Mouse (Mus musculus): ENCODE data around the gene 5730455P16Rik. TPM values are rescaled to one million over a fixed set of nuclear protein-coding genes. Genes with fewer than 3 reads are reported as not detected.

Gene 5730455P16Rik
- total and polyA plus RNA-seq, 3 experiments: 12.7 to 19.7 (median 15.0) TPM

DNA sequence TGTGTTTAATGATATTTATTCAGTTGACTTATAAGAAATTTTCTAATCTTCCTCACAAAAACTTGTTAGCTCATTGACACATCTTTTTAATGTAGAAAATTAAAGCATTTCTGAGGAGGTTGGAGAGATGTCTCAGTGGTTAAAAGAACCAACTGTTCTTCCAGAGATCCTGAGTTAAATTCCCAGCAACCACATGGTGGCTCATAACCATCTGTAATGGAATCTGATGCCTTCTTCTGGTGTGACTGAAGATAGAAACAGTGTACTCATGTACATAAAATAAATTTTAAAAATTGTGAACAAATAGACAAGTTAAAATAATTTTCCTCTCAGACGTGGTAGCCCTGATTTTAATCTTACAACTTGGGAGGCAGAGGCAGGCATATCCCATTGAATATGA is 12.1 kb upstream of the 5730455P16Rik start:
- no peak overlapping the region for H3K27ac ChIP-seq (ENCODE audit: insufficient read depth, low read depth)
- no peak overlapping the region for H3K4me3 ChIP-seq (replicated peaks in 1 of 3; ENCODE audit: low read depth in 2 of 3, low read length in 2 of 3, poor library complexity in 1 of 3)
- H3K27me3 ChIP-seq (replicated peaks): no peaks in the 10 kb centered on the region
- H3K4me1 ChIP-seq (ENCODE audit: control insufficient read depth in 1 of 2, insufficient read depth in 2 of 2): peaks cover 3 to 32% of the 10 kb centered on the region in 2 experiments; a peak in 3 of 4 replicates
- H3K9me3 ChIP-seq (replicated peaks; ENCODE audit: low read length): no peaks in the 10 kb centered on the region
- no peak overlapping the region for H3K9ac ChIP-seq (ENCODE audit: insufficient read depth, low read depth)
- no peak for TF ChIP-seq CHD2 (IDR thresholded peaks at IDR 0.05; ENCODE audit: low read length)
- no peak for TF ChIP-seq CTCF (conservative IDR thresholded peaks at IDR 0.05 in 1 of 2, IDR thresholded peaks at IDR 0.05 in 1 of 2; ENCODE audit: low read depth in 2 of 2, low read length in 2 of 2)
- TF ChIP-seq CHD1 (IDR thresholded peaks at IDR 0.05; ENCODE audit: low read depth, low read length): no peak
- no peak for TF ChIP-seq SMC3 (IDR thresholded peaks at IDR 0.05; ENCODE audit: low read depth, low read length)
- TF ChIP-seq GABPA (IDR thresholded peaks at IDR 0.05; ENCODE audit: insufficient replicate concordance, low read depth, low read length): no peak
- no peak for TF ChIP-seq UBTF (IDR thresholded peaks at IDR 0.05; ENCODE audit: low read depth, low read length)
- DNase-seq (ENCODE audit: extremely low read depth): no peak
- in situ Hi-C loops (cut with MboI; ENCODE audit: low pct_ligation_motif_present, low pct_unique_long_range_greater_than_20kb, low sequenced_read_pairs): no loop called here
- H3K36me3 ChIP-seq (replicated peaks in 1 of 2; ENCODE audit: control insufficient read depth in 1 of 2, insufficient read depth in 1 of 2, low read length in 1 of 2): peaks cover 51 to 94% of the 10 kb centered on the region in 2 experiments
- H3K4me2 ChIP-seq (ENCODE audit: insufficient read depth, low read depth, poor library complexity, severe bottlenecking): no peak overlapping the region
- H3K79me2 ChIP-seq (replicated peaks; ENCODE audit: control insufficient read depth, extremely low read depth, insufficient read depth, poor library complexity, severe bottlenecking): peaks cover 70% of the 10 kb centered on the region
- dilution Hi-C loops (cut with MboI; ENCODE audit: extremely low pct_ligation_motif_present, extremely low pct_unique_long_range_greater_than_20kb, low sequenced_read_pairs): no loop called here

DNA sequence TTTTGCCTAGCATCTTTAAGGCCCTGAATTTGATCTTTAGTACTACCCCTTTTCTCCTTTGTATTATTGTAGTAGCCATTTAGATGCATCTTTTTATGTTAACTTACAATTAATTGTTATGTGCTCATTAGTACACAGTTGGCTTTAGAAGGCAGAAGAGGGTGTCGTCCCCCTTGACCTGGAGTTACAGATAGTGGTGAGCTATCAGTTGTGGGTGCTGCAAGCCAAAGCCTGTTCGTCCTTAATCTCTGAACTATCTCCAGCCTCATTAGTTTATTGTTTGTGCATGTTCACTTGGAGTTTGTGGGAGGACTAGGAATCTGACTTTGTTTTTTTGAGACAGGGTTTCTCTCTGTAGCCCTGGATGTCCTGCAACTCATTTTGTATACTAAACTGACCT is 9.0 kb upstream of the 5730455P16Rik start:
- peaks cover 76% of the 10 kb centered on the region for H3K79me2 ChIP-seq (replicated peaks; ENCODE audit: control insufficient read depth, extremely low read depth, insufficient read depth, poor library complexity, severe bottlenecking)
- no peak for TF ChIP-seq UBTF (IDR thresholded peaks at IDR 0.05; ENCODE audit: low read depth, low read length)
- TF ChIP-seq USF2 (conservative IDR thresholded peaks at IDR 0.05; ENCODE audit: low read depth, low read length): no peak
- TF ChIP-seq JUN (IDR thresholded peaks at IDR 0.05; ENCODE audit: insufficient read depth, low read depth, low read length): no peak
- peak overlapping the region; percentile 51 for H3K4me2 ChIP-seq (ENCODE audit: insufficient read depth, low read depth, poor library complexity, severe bottlenecking)
- peaks cover 3 to 32% of the 10 kb centered on the region in 2 experiments; a peak in 3 of 4 replicates for H3K4me1 ChIP-seq (ENCODE audit: control insufficient read depth in 1 of 2, insufficient read depth in 2 of 2)
- no peaks in the 10 kb centered on the region for H3K9me3 ChIP-seq (replicated peaks; ENCODE audit: low read length)
- H3K4me3 ChIP-seq (replicated peaks in 1 of 3; ENCODE audit: low read depth in 2 of 3, low read length in 2 of 3, poor library complexity in 1 of 3): peak overlapping the region in 1 of 3 experiments; percentile 7
- peaks cover 34 to 68% of the 10 kb centered on the region in 2 experiments for H3K36me3 ChIP-seq (replicated peaks in 1 of 2; ENCODE audit: control insufficient read depth in 1 of 2, insufficient read depth in 1 of 2, low read length in 1 of 2)
- H3K9ac ChIP-seq (ENCODE audit: insufficient read depth, low read depth): peak overlapping the region; percentile 100
- H3K27ac ChIP-seq (ENCODE audit: insufficient read depth, low read depth): no peak overlapping the region
- DNase-seq (ENCODE audit: extremely low read depth): no peak
- H3K27me3 ChIP-seq (replicated peaks): no peaks in the 10 kb centered on the region
- in situ Hi-C loops (cut with MboI; ENCODE audit: low pct_ligation_motif_present, low pct_unique_long_range_greater_than_20kb, low sequenced_read_pairs) (no loop called here), dilution Hi-C loops (cut with MboI; ENCODE audit: extremely low pct_ligation_motif_present, extremely low pct_unique_long_range_greater_than_20kb, low sequenced_read_pairs) (no loop called here)

DNA sequence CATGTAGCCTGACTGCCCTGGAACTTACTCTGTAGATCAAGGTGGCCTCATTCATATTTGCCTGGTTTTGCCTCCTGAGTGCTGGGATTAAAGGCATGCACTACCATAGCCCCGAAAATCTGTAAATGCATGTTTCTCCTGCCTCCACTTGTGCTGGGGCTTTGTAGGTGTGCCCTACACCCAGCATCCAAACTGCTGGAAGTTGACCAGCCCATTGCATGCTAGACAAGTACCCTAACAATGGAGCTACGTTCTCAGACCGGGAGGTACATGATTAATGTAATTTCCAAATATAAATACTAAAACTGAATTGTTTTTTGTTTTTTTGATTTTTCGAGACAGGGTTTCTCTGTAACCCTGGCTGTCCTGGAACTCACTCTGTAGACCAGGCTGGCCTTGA is 7.2 kb upstream of the 5730455P16Rik start:
- DNase-seq (ENCODE audit: extremely low read depth): no peak
- no peaks in the 10 kb centered on the region for H3K9me3 ChIP-seq (replicated peaks; ENCODE audit: low read length)
- peak overlapping the region; percentile 73 for H3K4me2 ChIP-seq (ENCODE audit: insufficient read depth, low read depth, poor library complexity, severe bottlenecking)
- H3K4me1 ChIP-seq (ENCODE audit: control insufficient read depth in 1 of 2, insufficient read depth in 2 of 2): peaks cover 3 to 34% of the 10 kb centered on the region in 2 experiments; a peak in 3 of 4 replicates
- peaks cover 26 to 52% of the 10 kb centered on the region in 2 experiments for H3K36me3 ChIP-seq (replicated peaks in 1 of 2; ENCODE audit: control insufficient read depth in 1 of 2, insufficient read depth in 1 of 2, low read length in 1 of 2)
- H3K9ac ChIP-seq (ENCODE audit: insufficient read depth, low read depth): peak overlapping the region; percentile 100
- H3K4me3 ChIP-seq (replicated peaks in 1 of 3; ENCODE audit: low read depth in 2 of 3, low read length in 2 of 3, poor library complexity in 1 of 3): peak overlapping the region; percentile 61 to 91 (median 76)
- no peak for TF ChIP-seq ELF1 (IDR thresholded peaks at IDR 0.05; ENCODE audit: low read depth, low read length)
- TF ChIP-seq IRF4 (IDR thresholded peaks at IDR 0.05; ENCODE audit: low read depth, low read length): no peak
- no peak for TF ChIP-seq POLR2A (IDR thresholded peaks at IDR 0.05; ENCODE audit: low read depth, low read length)
- TF ChIP-seq POLR2AphosphoS2 (IDR thresholded peaks at IDR 0.05; ENCODE audit: low read depth, low read length): 0 out of 2 replicates have a peak, but pooled peaks have one; percentile 21
- in situ Hi-C loops (cut with MboI; ENCODE audit: low pct_ligation_motif_present, low pct_unique_long_range_greater_than_20kb, low sequenced_read_pairs): no loop called here
- H3K79me2 ChIP-seq (replicated peaks; ENCODE audit: control insufficient read depth, extremely low read depth, insufficient read depth, poor library complexity, severe bottlenecking): peaks cover 66% of the 10 kb centered on the region
- no peak overlapping the region for H3K27ac ChIP-seq (ENCODE audit: insufficient read depth, low read depth)
- H3K27me3 ChIP-seq (replicated peaks): no peaks in the 10 kb centered on the region
- dilution Hi-C loops (cut with MboI; ENCODE audit: extremely low pct_ligation_motif_present, extremely low pct_unique_long_range_greater_than_20kb, low sequenced_read_pairs): no loop called here

Measured in CH12.LX (cell line).